Mouse (Mus musculus) heart, postnatal 0 days (tissue): ENCODE results near the gene Usp47. TPM values are rescaled to one million over a fixed set of nuclear protein-coding genes. Genes with fewer than 3 reads are reported as not detected.

Experiments
- ATAC-seq: fragments of 200-750 bp; cut with Nextera tagmentation; 2 replicates; pipeline ENCODE4 v1.8.0; 2017; ENCODE audit warnings: low read depth, moderate number of reproducible peaks, moderate library complexity; ENCODE audit not compliant: insufficient read depth
- DNase-seq: peaks from one replicate; pipeline ENCODE4 v3.0.0-alpha.2; 2016; ENCODE audit warnings: low spot score
- H3K27ac ChIP-seq: fragments of 300-500 bp; sonication (generic); 2 replicates; pipeline ENCODE4 v1.5.1; 2014; ENCODE audit warnings: low read depth, mild to moderate bottlenecking
- H3K27me3 ChIP-seq: fragments of 300-500 bp; sonication (generic); 2 replicates; pipeline ENCODE4 v1.6.1; 2014; ENCODE audit warnings: low read length, mixed read lengths; ENCODE audit not compliant: control insufficient read depth, insufficient read depth
- H3K36me3 ChIP-seq: fragments of 300-500 bp; sonication (generic); replicated peaks from 2 replicates; pipeline ENCODE4 v1.6.1; 2014; ENCODE audit warnings: low read length, mixed read lengths; ENCODE audit not compliant: control insufficient read depth, insufficient read depth
- H3K4me1 ChIP-seq: fragments of 300-500 bp; sonication (generic); 2 replicates; pipeline ENCODE4 v1.6.1; 2014; ENCODE audit warnings: antibody characterized with exemption; ENCODE audit not compliant: control insufficient read depth, insufficient read depth
- H3K4me2 ChIP-seq: fragments of 300-500 bp; sonication (generic); 2 replicates; pipeline ENCODE4 v1.6.1; 2014; ENCODE audit warnings: low read depth, mild to moderate bottlenecking, low read length, moderate library complexity
- H3K4me3 ChIP-seq: fragments of 300-500 bp; sonication (generic); 2 replicates; pipeline ENCODE4 v1.5.1; 2014; ENCODE audit warnings: low read depth, low read length
- H3K9ac ChIP-seq: fragments of 300-500 bp; sonication (generic); replicated peaks from 2 replicates; pipeline ENCODE4 v1.6.1; 2014; ENCODE audit warnings: low read depth, low read length, mixed read lengths
- H3K9me3 ChIP-seq: fragments of 300-500 bp; sonication (generic); replicated peaks from 2 replicates; pipeline ENCODE4 v1.6.1; 2016; ENCODE audit warnings: low read length; ENCODE audit not compliant: control insufficient read depth
- CTCF ChIP-seq: IDR thresholded peaks from 2 replicates; pipeline ENCODE4 v1.5.1; 2016; ENCODE audit warnings: antibody characterized with exemption, control low read depth, low read depth
- EP300 ChIP-seq: IDR thresholded peaks from 2 replicates; pipeline ENCODE4 v1.6.1; 2016; ENCODE audit warnings: antibody characterized with exemption, low read depth
- WGBS: fragments of 180-500 bp; shearing (Covaris S2); extraction: QIAGEN DNeasy Blood & Tissue Kit; methylation state at CpG from one replicate; pipeline ENCODE4 v1.1.7; 2014; 5-methylcytosine and 5-hydroxymethylcytosine counted together
- polyA plus RNA-seq: library from polyadenylated mRNA; unstranded; fragments of >200 nt; fragmentation: Nextera tagmentation; extraction: Ambion mirVana; gene quantifications from 2 replicates; pipeline ENCODE4 v1.2.1, GENCODE M21; 2015
- total RNA-seq: library from RNA; depleted of rRNA; stranded (reverse); fragments of >200 nt; gene quantifications from 2 replicates; pipeline ENCODE4 v1.2.3, GENCODE M21; 2014; ENCODE audit warnings: low replicate concordance

Gene Usp47
- total and polyA plus RNA-seq, 2 experiments from 2014 or later = 39.6 to 44.0 TPM

DNA sequence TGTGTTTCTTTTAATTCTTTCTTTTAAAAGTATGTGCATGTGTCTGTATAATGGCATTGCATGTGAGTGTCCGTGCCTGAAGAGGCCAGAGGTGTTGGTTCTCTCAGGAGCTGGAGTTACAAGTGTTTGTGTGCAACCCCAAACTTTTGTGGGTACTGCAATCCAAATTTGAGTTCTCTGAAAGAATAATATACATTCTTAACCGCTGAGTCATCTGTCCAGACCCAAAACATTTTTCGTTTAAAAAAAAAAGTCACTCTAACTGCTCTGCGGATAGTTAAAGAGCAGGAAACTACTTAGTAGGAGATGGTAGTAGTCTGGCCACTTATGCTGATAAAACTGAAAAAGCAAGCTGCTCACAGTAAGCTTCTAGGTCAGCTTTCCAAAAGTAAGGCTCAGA lies 12.3 kb upstream of the Usp47 start:
- H3K4me1 ChIP-seq = peaks cover 7% of the 10 kb centered on the region
- no peak overlapping the region for H3K27ac ChIP-seq
- no peak overlapping the region for H3K9ac ChIP-seq
- 62% methylated on average over 4 of the region's 4 CpGs for WGBS
- H3K4me2 ChIP-seq = no peak overlapping the region
- no peak overlapping the region for H3K4me3 ChIP-seq
- no peaks in the 10 kb centered on the region for H3K9me3 ChIP-seq
- DNase-seq (no peak), ATAC-seq (no peak)
- TF ChIP-seq CTCF = no peak
- TF ChIP-seq EP300 = no peak
- no peaks in the 10 kb centered on the region for H3K36me3 ChIP-seq
- H3K27me3 ChIP-seq = no peaks in the 10 kb centered on the region

DNA sequence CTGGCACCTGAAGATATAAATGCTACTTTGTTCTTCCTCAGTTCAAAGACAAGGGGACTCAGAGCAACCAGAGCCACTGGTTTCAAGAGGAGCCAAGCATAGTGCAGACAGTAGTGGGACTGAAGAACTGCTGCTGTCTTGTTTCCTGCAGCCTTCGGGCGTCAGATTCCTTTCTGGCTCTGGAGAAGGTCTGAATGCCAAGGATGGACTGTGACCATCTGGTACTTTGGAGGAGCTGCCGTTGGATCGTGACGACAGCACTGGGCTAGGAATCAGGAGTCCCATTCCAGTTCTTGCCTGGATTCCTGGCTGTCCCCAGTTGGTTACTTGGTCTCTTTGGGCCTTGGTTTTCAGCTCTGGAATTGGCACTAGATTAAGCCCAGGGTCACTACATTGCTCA lies 11.2 kb upstream of the Usp47 start:
- H3K36me3 ChIP-seq = no peaks in the 10 kb centered on the region
- peak overlapping the region; percentile 44 for H3K27ac ChIP-seq
- peaks cover 7% of the 10 kb centered on the region for H3K4me1 ChIP-seq
- no peak overlapping the region for H3K4me2 ChIP-seq
- WGBS = 28% methylated on average over 5 of the region's 5 CpGs
- no peak overlapping the region for H3K4me3 ChIP-seq
- no peak for TF ChIP-seq CTCF
- no peak for TF ChIP-seq EP300
- ATAC-seq (peak; percentile 64), DNase-seq (peak; percentile 58)
- H3K27me3 ChIP-seq = no peaks in the 10 kb centered on the region
- no peak overlapping the region for H3K9ac ChIP-seq
- H3K9me3 ChIP-seq = no peaks in the 10 kb centered on the region

DNA sequence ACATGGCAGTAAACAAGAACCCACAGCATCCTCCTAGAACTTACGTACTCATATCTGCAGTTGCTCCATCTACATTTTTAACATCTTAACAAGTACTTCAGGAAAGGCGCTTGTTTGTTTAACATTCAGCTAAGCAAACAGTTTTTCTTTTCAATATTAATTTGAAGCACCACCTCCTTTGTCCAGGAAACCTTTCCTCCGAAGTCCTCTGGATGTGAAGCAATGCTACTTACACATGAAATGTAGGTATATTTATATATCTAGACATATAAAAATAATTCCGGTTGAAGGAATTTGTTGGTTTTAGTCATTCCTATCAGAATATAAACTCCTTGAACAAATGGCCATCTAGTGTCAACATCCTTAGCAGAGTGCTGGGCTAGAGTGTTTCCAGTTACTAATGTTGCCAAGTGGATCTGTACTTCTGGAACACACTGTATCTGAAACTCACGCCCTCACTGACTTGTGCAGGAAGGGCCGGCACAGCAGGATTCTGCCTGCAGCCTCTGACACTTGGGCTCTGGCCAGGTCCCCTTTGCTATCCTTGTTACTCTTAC lies 10.6 kb upstream of the Usp47 start:
- no peaks in the 10 kb centered on the region for H3K9me3 ChIP-seq
- H3K36me3 ChIP-seq = no peaks in the 10 kb centered on the region
- peak; percentile 55 for DNase-seq
- H3K4me3 ChIP-seq = no peak overlapping the region
- ATAC-seq = 0 out of 2 replicates have a peak, but pooled peaks have one; percentile 58
- no peak overlapping the region for H3K4me2 ChIP-seq
- 48% methylated on average over 6 of the region's 6 CpGs for WGBS
- H3K27ac ChIP-seq = peak overlapping the region; percentile 44
- no peaks in the 10 kb centered on the region for H3K27me3 ChIP-seq
- H3K9ac ChIP-seq = no peak overlapping the region
- peaks cover 7% of the 10 kb centered on the region for H3K4me1 ChIP-seq
- TF ChIP-seq EP300 (no peak), CTCF (no peak)

- WGBS = 55% methylated on average over 2 of the region's 2 CpGs
- no peak for ATAC-seq
- Histone ChIP-seq H3K36me3 (no peaks in the 10 kb centered on the region), H3K4me1 (peaks cover 7% of the 10 kb centered on the region), H3K4me2 (no peak overlapping the region), H3K4me3 (no peak overlapping the region), H3K27ac (no peak overlapping the region), H3K9me3 (no peaks in the 10 kb centered on the region), H3K27me3 (no peaks in the 10 kb centered on the region), H3K9ac (no peak overlapping the region)
- no peak for TF ChIP-seq CTCF
- no peak for TF ChIP-seq EP300
- DNase-seq = no peak
These were observed 9.2 kb upstream of the Usp47 start for GRCm38 (mm10) chr7:112014148-112014547.

DNA sequence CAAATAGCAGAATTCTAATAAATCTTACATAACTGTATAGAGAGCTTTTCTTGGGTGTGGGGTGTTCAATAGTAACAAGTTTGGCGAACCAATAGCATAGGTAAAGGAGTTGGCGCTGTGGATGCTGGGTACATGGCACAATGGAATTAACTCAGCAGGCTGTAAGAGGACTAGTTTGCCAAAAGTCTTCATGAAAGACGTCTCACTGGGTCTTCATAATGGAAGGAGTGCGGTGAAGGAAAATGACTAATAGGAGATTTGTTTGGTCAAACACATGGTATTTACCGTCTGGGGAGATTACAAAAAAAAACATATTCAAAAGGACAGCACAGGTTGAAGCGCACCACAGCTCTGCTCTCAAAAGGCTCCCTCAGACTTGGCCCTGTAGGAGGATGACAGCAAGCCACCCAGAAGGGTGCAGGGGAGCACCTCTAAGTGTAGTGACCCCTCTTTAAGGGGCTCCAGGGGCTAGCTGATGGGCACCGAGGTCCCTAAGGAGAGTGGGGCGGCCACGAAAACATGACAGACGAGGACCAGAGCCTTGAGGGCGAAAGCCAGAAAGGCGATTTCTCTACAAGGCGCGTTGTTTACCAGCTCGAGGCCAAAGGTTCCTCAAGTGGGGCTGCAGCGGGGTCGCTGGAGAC lies 676 bp upstream of the Usp47 start:
- ATAC-seq (peak; percentile 10), DNase-seq (no peak)
- H3K27me3 ChIP-seq = no peaks in the 10 kb centered on the region
- peak overlapping the region; percentile 100 for H3K27ac ChIP-seq
- no peak for TF ChIP-seq CTCF
- no peak for TF ChIP-seq EP300
- H3K4me3 ChIP-seq = peak overlapping the region; percentile 100
- no peaks in the 10 kb centered on the region for H3K9me3 ChIP-seq
- H3K9ac ChIP-seq = peak overlapping the region; percentile 100
- H3K4me2 ChIP-seq = peak overlapping the region; percentile 74
- no peaks in the 10 kb centered on the region for H3K36me3 ChIP-seq
- 26% methylated on average over 17 of the region's 17 CpGs for WGBS
- H3K4me1 ChIP-seq = peaks cover 31% of the 10 kb centered on the region
